Mouse (Mus musculus) adrenal gland, adult 18-20 months (tissue): Measurements from ENCODE around the gene Rdh19. TPM values are rescaled to one million over a fixed set of nuclear protein-coding genes. Genes with fewer than 3 reads are reported as not detected.

Experiments
- total RNA-seq, 2 experiments: library from RNA; stranded (reverse); gene quantifications; 1 replicate in 1 of 2; 2 replicates in 1 of 2; pipeline ENCODE4 v1.2.3; 2021

Gene Rdh19
- total RNA-seq, 2 experiments from 2014 or later = not detected

Other genes starting within 250 kb of the Rdh19 start
- gene Lrp1, start 228.8 kb upstream of the Rdh19 start, total RNA-seq = 100 to 1,000 TPM; 145 to 148 TPM
- gene Stat6, start 206.9 kb upstream of the Rdh19 start, total RNA-seq = 100 to 1,000 TPM in 1 of 2 experiments, 10 to 100 TPM in 1; 87.7 to 105 TPM
- gene Nemp1, start 183.0 kb upstream of the Rdh19 start, total RNA-seq = 1 to 10 TPM; 5.0 to 5.4 TPM
- 10 to 100 TPM; 23.4 to 38.0 TPM for gene Nab2, start 181.4 kb upstream of the Rdh19 start, total RNA-seq
- 10 to 100 TPM in 1 of 2 experiments, under 1 TPM in 1; 0.83 to 35.2 TPM for gene Myo1a, start 144.8 kb upstream of the Rdh19 start, total RNA-seq
- gene Tac2, start 125.5 kb upstream of the Rdh19 start, total RNA-seq = not detected
- gene Zbtb39, start 110.4 kb upstream of the Rdh19 start, total RNA-seq = 10 to 100 TPM; 12.3 to 13.1 TPM
- gene Gpr182, start 98.2 kb upstream of the Rdh19 start, total RNA-seq = 10 to 100 TPM in 1 of 2 experiments, 1 to 10 TPM in 1; 4.6 to 11.4 TPM
- 1 to 10 TPM; 2.4 to 5.9 TPM for gene Rdh1, start 90.2 kb upstream of the Rdh19 start, total RNA-seq
- 1 to 10 TPM; 3.9 to 7.3 TPM for gene Rdh16f1, start 90.1 kb upstream of the Rdh19 start, total RNA-seq
- under 1 TPM in 1 of 2 experiments, not detected in 1; 0.27 TPM for gene Rdh9, start 73.5 kb upstream of the Rdh19 start, total RNA-seq
- 1 to 10 TPM in 1 of 2 experiments, under 1 TPM in 1; 0.93 to 4.0 TPM for gene Rdh16, start 48.8 kb upstream of the Rdh19 start, total RNA-seq
- under 1 TPM in 1 of 2 experiments, not detected in 1; 0.33 TPM for gene Rdh16f2, start 16.5 kb downstream of the Rdh19 start, total RNA-seq
- not detected for gene Rdh7, start 38.9 kb downstream of the Rdh19 start, total RNA-seq
- 1 to 10 TPM in 1 of 2 experiments, under 1 TPM in 1; 0.32 to 2.7 TPM for gene Sdr9c7, start 48.6 kb downstream of the Rdh19 start, total RNA-seq
- gene Hsd17b6, start 157.7 kb downstream of the Rdh19 start, total RNA-seq = not detected
- gene Prim1, start 165.2 kb downstream of the Rdh19 start, total RNA-seq = 1 to 10 TPM; 2.8 to 3.5 TPM
- 100 to 1,000 TPM; 612 to 654 TPM for gene Naca, start 185.6 kb downstream of the Rdh19 start, total RNA-seq
- gene Ptges3, start 209.0 kb downstream of the Rdh19 start, total RNA-seq = 100 to 1,000 TPM; 228 to 248 TPM
- gene Atp5b, start 233.3 kb downstream of the Rdh19 start, total RNA-seq = 1,000 to 10,000 TPM; 2,783 to 4,328 TPM
- gene Baz2a, start 241.6 kb downstream of the Rdh19 start, total RNA-seq = 10 to 100 TPM; 35.6 to 45.3 TPM